In genomic region chr7:99468283-99469132, GRCm38 (mm10) we compare ENCODE assay signal across 8 mouse cellular contexts. TPM values are rescaled to one million over a fixed set of nuclear protein-coding genes. Genes with fewer than 3 reads are reported as not detected.
DNase-seq lines count a peak whose midpoint lies in the region; ATAC-seq and TF ChIP-seq lines count a peak whose summit lies in the region.

No protein-coding gene starts in this region.

- peaks cover 10% of the 10 kb centered on the region for H3K36me3 ChIP-seq in intestine, embryonic 16.5 days (ENCODE audit: control insufficient read depth, insufficient read depth, low read length)
- peaks cover 17% of the 10 kb centered on the region for H3K36me3 ChIP-seq in limb, embryonic 14.5 days (ENCODE audit: control insufficient read depth, insufficient read depth, low read length)
- H3K36me3 ChIP-seq in midbrain, embryonic 13.5 days: peaks cover 22% of the 10 kb centered on the region

- H3K27ac ChIP-seq in intestine, embryonic 16.5 days (ENCODE audit: low read length): peak overlapping the region; percentile 87
- H3K27ac ChIP-seq in limb, embryonic 14.5 days (replicated peaks; ENCODE audit: low read depth, low read length): peak overlapping the region; percentile 95
- H3K27ac ChIP-seq in midbrain, embryonic 13.5 days: peak overlapping the region; percentile 89

- DNase-seq in adrenal gland, adult 18-20 months (ENCODE audit: low spot score in 2 of 2): peak; percentile 43 to 57
- peak; percentile 84 for DNase-seq in embryo, embryonic 10 days (ENCODE audit: low spot score)
- DNase-seq in gastrocnemius, postnatal 4 days (ENCODE audit: low spot score in 2 of 2): peak; percentile 59 to 81
- peak; percentile 78 for DNase-seq in limb, embryonic 14.5 days (ENCODE audit: low spot score)
- peak; percentile 37 for DNase-seq in skeletal muscle tissue, adult 2 months (ENCODE audit: low read depth, low spot score)
- DNase-seq in MN1 (ENCODE audit: low spot score): no peak

- peak; percentile 85 for ATAC-seq in intestine, embryonic 16.5 days
- ATAC-seq in limb, embryonic 14.5 days (ENCODE audit: low FRiP score, low read depth): peak; percentile 87
- ATAC-seq in midbrain, embryonic 13.5 days: peak; percentile 81

- H3K27me3 ChIP-seq in intestine, embryonic 16.5 days (replicated peaks; ENCODE audit: control insufficient read depth, insufficient read depth, low read length): no peaks in the 10 kb centered on the region
- no peaks in the 10 kb centered on the region for H3K27me3 ChIP-seq in limb, embryonic 14.5 days (ENCODE audit: control insufficient read depth, insufficient read depth, low read length)
- H3K27me3 ChIP-seq in midbrain, embryonic 13.5 days: 0 out of 2 replicates have a peak, but pooled peaks cover 5% of the 10 kb centered on the region

- peak overlapping the region; percentile 87 for H3K4me2 ChIP-seq in intestine, embryonic 16.5 days (ENCODE audit: low read depth, low read length)
- peak overlapping the region; percentile 83 for H3K4me2 ChIP-seq in limb, embryonic 14.5 days (replicated peaks; ENCODE audit: low read depth, low read length, severe bottlenecking)
- H3K4me2 ChIP-seq in midbrain, embryonic 13.5 days (replicated peaks): peak overlapping the region; percentile 73

- H3K4me3 ChIP-seq in intestine, embryonic 16.5 days (ENCODE audit: low read length): peak overlapping the region; percentile 58
- peak overlapping the region; percentile 57 for H3K4me3 ChIP-seq in limb, embryonic 14.5 days (replicated peaks; ENCODE audit: low read length)
- H3K4me3 ChIP-seq in midbrain, embryonic 13.5 days (replicated peaks): peak overlapping the region; percentile 49

- TF ChIP-seq POLR2A in limb, embryonic 14.5 days (IDR thresholded peaks at IDR 0.05; ENCODE audit: borderline replicate concordance, extremely low read depth, insufficient read depth, insufficient read length): 0 out of 2 replicates have a peak, but pooled peaks have one; percentile 31

- peaks cover 11% of the 10 kb centered on the region; the same call in 1 of the 2 replicates for H3K4me1 ChIP-seq in intestine, embryonic 16.5 days (ENCODE audit: control insufficient read depth, insufficient read depth, low read length)
- H3K4me1 ChIP-seq in limb, embryonic 14.5 days (ENCODE audit: control insufficient read depth, insufficient read depth, low read length): peaks cover 25% of the 10 kb centered on the region
- H3K4me1 ChIP-seq in midbrain, embryonic 13.5 days (replicated peaks): peaks cover 52% of the 10 kb centered on the region

- peak overlapping the region; percentile 83 for H3K9ac ChIP-seq in intestine, embryonic 16.5 days (ENCODE audit: low read depth, low read length)
- peak overlapping the region; percentile 81 for H3K9ac ChIP-seq in limb, embryonic 14.5 days (ENCODE audit: low read depth, low read length, severe bottlenecking)
- peak overlapping the region; percentile 78 for H3K9ac ChIP-seq in midbrain, embryonic 13.5 days (replicated peaks)

- H3K9me3 ChIP-seq in intestine, embryonic 16.5 days (ENCODE audit: control insufficient read depth, low read length): peaks cover 4% of the 10 kb centered on the region; the same call in 1 of the 2 replicates
- H3K9me3 ChIP-seq in limb, embryonic 14.5 days (ENCODE audit: control insufficient read depth, low read length): no peaks in the 10 kb centered on the region
- H3K9me3 ChIP-seq in midbrain, embryonic 13.5 days: no peaks in the 10 kb centered on the region

- under 1% methylated on average over 142 of the region's 145 CpGs for WGBS in intestine, embryonic 16.5 days
- WGBS in limb, embryonic 14.5 days: 0% methylated on average over 8 of the region's 145 CpGs
- WGBS in midbrain, embryonic 13.5 days: 1% methylated on average over 108 of the region's 145 CpGs

RNA-seq across cellular contexts. Expression of gene Klhl35, which starts 2.7 kb away (rescaled TPM):
- total RNA-seq in adrenal gland, adult 18-20 months (2021): under 1 TPM; 0.19 to 0.46 TPM
- total RNA-seq in gastrocnemius, postnatal 4 days (2021): 1 to 10 TPM in 1 of 2 experiments, under 1 TPM in 1; 0.91 to 1.5 TPM
- polyA plus RNA-seq in intestine, embryonic 16.5 days (2015; fragmentation: Nextera tagmentation; extraction: Ambion mirVana): 0.15 and 0.17 TPM in 2 replicates
- polyA plus RNA-seq in limb, embryonic 14.5 days (2012; rRNA removed): 1.3 and 1.5 TPM in 2 replicates
- polyA plus RNA-seq in limb, embryonic 14.5 days (2014; fragmentation: Nextera tagmentation; extraction: Ambion mirVana): 1.5 and 1.8 TPM in 2 replicates
- polyA plus RNA-seq in midbrain, embryonic 13.5 days (2015; fragmentation: Nextera tagmentation; extraction: Ambion mirVana): 9.0 and 17.2 TPM in 2 replicates

RNA-seq across cellular contexts. Expression of gene Rps3, which starts 15.0 kb away (rescaled TPM):
- total RNA-seq in adrenal gland, adult 18-20 months (2021): 100 to 1,000 TPM; 511 to 548 TPM
- total RNA-seq in gastrocnemius, postnatal 4 days (2021): 100 to 1,000 TPM; 484 to 545 TPM
- 775 and 816 TPM in 2 replicates for polyA plus RNA-seq in intestine, embryonic 16.5 days (2015; fragmentation: Nextera tagmentation; extraction: Ambion mirVana)
- 1,060 and 1,221 TPM in 2 replicates for polyA plus RNA-seq in limb, embryonic 14.5 days (2012; rRNA removed)
- 903 and 945 TPM in 2 replicates for polyA plus RNA-seq in limb, embryonic 14.5 days (2014; fragmentation: Nextera tagmentation; extraction: Ambion mirVana)
- 531 and 554 TPM in 2 replicates for polyA plus RNA-seq in midbrain, embryonic 13.5 days (2015; fragmentation: Nextera tagmentation; extraction: Ambion mirVana)
